Mouse (Mus musculus): Measurements from ENCODE around the gene Rpl26.

GRCm38 (mm10) chr11:68888653-68889052 is 12.7 kb upstream of the Rpl26 start:
- TF ChIP-seq CTCF (IDR thresholded peaks at IDR 0.05), result no peak
- TF ChIP-seq EP300 (IDR thresholded peaks at IDR 0.05), result no peak

Data from lung, postnatal 0 days (tissue).